Mouse (Mus musculus) limb, embryonic 10.5 days (tissue): ENCODE data around the gene Lpgat1. TPM values are rescaled to one million over a fixed set of nuclear protein-coding genes. Genes with fewer than 3 reads are reported as not detected.

Experiments
- DNase-seq: peaks from one replicate; pipeline ENCODE4 v3.0.0-alpha.2; 2017; ENCODE audit warnings: low spot score
- H3K27ac ChIP-seq: fragments of 300-500 bp; sonication (generic); 2 replicates; pipeline ENCODE4 v1.5.1; 2016; ENCODE audit warnings: mild to moderate bottlenecking
- H3K27me3 ChIP-seq: fragments of 300-500 bp; sonication (generic); 2 replicates; pipeline ENCODE4 v1.6.1; 2016; ENCODE audit warnings: low read depth, mild to moderate bottlenecking; ENCODE audit not compliant: poor library complexity, severe bottlenecking
- H3K36me3 ChIP-seq: fragments of 300-500 bp; sonication (generic); 2 replicates; pipeline ENCODE4 v1.6.1; 2016; ENCODE audit warnings: mild to moderate bottlenecking, moderate library complexity
- H3K4me1 ChIP-seq: fragments of 300-500 bp; sonication (generic); 2 replicates; pipeline ENCODE4 v1.6.1; 2016
- H3K4me3 ChIP-seq: fragments of 300-500 bp; sonication (generic); 2 replicates; pipeline ENCODE4 v1.5.1; 2016; ENCODE audit warnings: mild to moderate bottlenecking, moderate library complexity
- H3K9me3 ChIP-seq: fragments of 300-500 bp; sonication (generic); replicated peaks from 2 replicates; pipeline ENCODE4 v1.6.1; 2016; ENCODE audit warnings: mild to moderate bottlenecking
- WGBS: fragments of 180-500 bp; shearing (Covaris S2); methylation state at CpG from one replicate; pipeline ENCODE4 v1.1.7; 2016; 5-methylcytosine and 5-hydroxymethylcytosine counted together
- polyA plus RNA-seq: library from polyadenylated mRNA; unstranded; fragments of >200 nt; fragmentation: Nextera tagmentation; extraction: Ambion mirVana; gene quantifications from 2 replicates; pipeline ENCODE4 v1.2.1, GENCODE M21; 2016

Gene Lpgat1
- polyA plus RNA-seq, 1 experiment from 2014 or later, result 29.4 TPM

GRCm38 (mm10) chr1:191816596-191816995, 99.0 kb downstream of the Lpgat1 start:
- no peak overlapping the region for H3K4me3 ChIP-seq
- no peak for DNase-seq
- no peak overlapping the region for H3K27ac ChIP-seq
- peaks cover 23% of the 10 kb centered on the region for H3K4me1 ChIP-seq
- no peaks in the 10 kb centered on the region for H3K9me3 ChIP-seq
- H3K36me3 ChIP-seq, result no peaks in the 10 kb centered on the region
- no peaks in the 10 kb centered on the region for H3K27me3 ChIP-seq
- WGBS, result 79% methylated on average over 3 of the region's 3 CpGs

GRCm38 (mm10) chr1:191817418-191818144, 99.9 kb downstream of the Lpgat1 start:
- peaks cover 3% of the 10 kb centered on the region for H3K36me3 ChIP-seq
- peak; percentile 88 for DNase-seq
- no peaks in the 10 kb centered on the region for H3K27me3 ChIP-seq
- H3K4me3 ChIP-seq, result no peak overlapping the region
- WGBS, result 44% methylated on average over 19 of the region's 19 CpGs
- H3K27ac ChIP-seq, result peak overlapping the region; percentile 50
- no peaks in the 10 kb centered on the region for H3K9me3 ChIP-seq
- H3K4me1 ChIP-seq, result peaks cover 29% of the 10 kb centered on the region

- no peaks in the 10 kb centered on the region for H3K27me3 ChIP-seq
- peaks cover 9% of the 10 kb centered on the region for H3K36me3 ChIP-seq
- DNase-seq, result no peak
- H3K4me3 ChIP-seq, result no peak overlapping the region
- 0 out of 2 replicates have a peak overlapping the region, but pooled peaks have one; percentile 50 for H3K27ac ChIP-seq
- 36% methylated on average over 6 of the region's 6 CpGs for WGBS
- H3K9me3 ChIP-seq, result no peaks in the 10 kb centered on the region
- peaks cover 31% of the 10 kb centered on the region for H3K4me1 ChIP-seq
These were observed 100.6 kb downstream of the Lpgat1 start for GRCm38 (mm10) chr1:191818145-191818631.

- Histone ChIP-seq H3K4me3 (no peak overlapping the region), H3K27me3 (no peaks in the 10 kb centered on the region), H3K27ac (no peak overlapping the region), H3K36me3 (peaks cover 17% of the 10 kb centered on the region), H3K4me1 (peaks cover 31% of the 10 kb centered on the region), H3K9me3 (no peaks in the 10 kb centered on the region)
- no peak for DNase-seq
These were observed 101.4 kb downstream of the Lpgat1 start for GRCm38 (mm10) chr1:191819026-191819425.

- peak overlapping the region; percentile 96 for H3K4me3 ChIP-seq
- no peak for DNase-seq
- WGBS, result 6% methylated on average over 15 of the region's 15 CpGs
- H3K36me3 ChIP-seq, result peaks cover 37% of the 10 kb centered on the region
- peak overlapping the region; percentile 99 for H3K27ac ChIP-seq
- H3K4me1 ChIP-seq, result peaks cover 31% of the 10 kb centered on the region
- no peaks in the 10 kb centered on the region for H3K9me3 ChIP-seq
- no peaks in the 10 kb centered on the region for H3K27me3 ChIP-seq
These were observed 103.3 kb downstream of the Lpgat1 start for GRCm38 (mm10) chr1:191820951-191821325.

- H3K9me3 ChIP-seq, result no peaks in the 10 kb centered on the region
- H3K36me3 ChIP-seq, result peaks cover 42% of the 10 kb centered on the region
- no peaks in the 10 kb centered on the region for H3K27me3 ChIP-seq
- H3K4me3 ChIP-seq, result peak within 1 kb of the TSS; percentile 96
- H3K27ac ChIP-seq, result peak within 1 kb of the TSS; percentile 99
- H3K4me1 ChIP-seq, result peaks cover 31% of the 10 kb centered on the region
- peak; percentile 99 for DNase-seq
- under 1% methylated on average over 79 of the region's 79 CpGs for WGBS
These were observed 103.9 kb downstream of the Lpgat1 start, which contains the start of gene Nek2 for GRCm38 (mm10) chr1:191821326-191822091. Gene Nek2, plus strand, starts transcription at chr1:191821444.

- 90% methylated on average over 3 of the region's 3 CpGs for WGBS
- H3K4me3 ChIP-seq, result no peak overlapping the region
- DNase-seq, result no peak
- no peaks in the 10 kb centered on the region for H3K9me3 ChIP-seq
- H3K4me1 ChIP-seq, result peaks cover 7% of the 10 kb centered on the region
- no peak overlapping the region for H3K27ac ChIP-seq
- peaks cover 100% of the 10 kb centered on the region for H3K36me3 ChIP-seq
- no peaks in the 10 kb centered on the region for H3K27me3 ChIP-seq
These were observed 111.5 kb downstream of the Lpgat1 start for GRCm38 (mm10) chr1:191829124-191829523.

DNA sequence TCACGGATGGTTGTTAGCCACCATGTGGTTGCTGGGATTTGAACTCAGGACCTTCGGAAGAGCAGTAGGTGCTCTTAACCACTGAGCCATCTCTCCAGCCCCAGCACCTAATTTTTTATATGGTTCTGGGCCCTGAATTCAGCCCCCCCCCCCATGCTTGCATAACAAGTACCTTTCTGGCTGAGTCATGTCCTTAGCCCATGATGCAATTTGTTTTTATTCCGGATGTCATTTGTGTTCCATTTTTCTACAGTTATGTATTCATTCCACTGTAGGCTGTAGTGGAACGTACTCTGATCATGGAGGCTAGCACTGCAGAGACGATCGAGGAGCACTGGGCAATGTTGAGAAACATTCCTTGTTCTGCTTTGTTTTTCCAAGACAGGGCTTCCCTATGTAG, 115.8 kb downstream of the Lpgat1 start:
- DNase-seq, result no peak
- no peak overlapping the region for H3K27ac ChIP-seq
- no peak overlapping the region for H3K4me3 ChIP-seq
- H3K27me3 ChIP-seq, result no peaks in the 10 kb centered on the region
- 95% methylated on average over 6 of the region's 6 CpGs for WGBS
- peaks cover 4% of the 10 kb centered on the region for H3K4me1 ChIP-seq
- peaks cover 60% of the 10 kb centered on the region for H3K36me3 ChIP-seq
- no peaks in the 10 kb centered on the region for H3K9me3 ChIP-seq

Other genes with a start within 250 kb of the Lpgat1 start
- 83.0 and 92.7 TPM in 2 replicates for gene Dtl, start 142.3 kb upstream of the Lpgat1 start, polyA plus RNA-seq
- 78.5 and 85.3 TPM in 2 replicates for gene Ints7, start 142.2 kb upstream of the Lpgat1 start, polyA plus RNA-seq
- gene Nek2, start 103.6 kb downstream of the Lpgat1 start, polyA plus RNA-seq, result 64.7 and 68.0 TPM in 2 replicates
- 1.5 and 2.1 TPM in 2 replicates for gene Slc30a1, start 188.9 kb downstream of the Lpgat1 start, polyA plus RNA-seq